Mouse (Mus musculus) liver, embryonic 12.5 days (tissue): ENCODE measurements around the gene P4hb. TPM values are rescaled to one million over a fixed set of nuclear protein-coding genes. Genes with fewer than 3 reads are reported as not detected.
"Not testable (repeated sequence)": the region's sequence is repeated elsewhere in the genome, so short reads cannot be mapped to it uniquely, and the experiment has no call there.

ENCODE experiments used
- ATAC-seq: fragments of 200-750 bp; cut with Nextera tagmentation; 2 replicates; pipeline ENCODE4 v1.8.0; 2017; ENCODE audit warnings: moderate number of reproducible peaks, mild to moderate bottlenecking, moderate library complexity
- H3K27ac ChIP-seq: fragments of 300-500 bp; sonication (generic); 2 replicates; pipeline ENCODE4 v1.5.1; 2016; ENCODE audit warnings: mild to moderate bottlenecking
- H3K27me3 ChIP-seq: fragments of 300-500 bp; sonication (generic); replicated peaks from 2 replicates; pipeline ENCODE4 v1.6.1; 2016; ENCODE audit warnings: mild to moderate bottlenecking, moderate library complexity
- H3K36me3 ChIP-seq: fragments of 300-500 bp; sonication (generic); 2 replicates; pipeline ENCODE4 v1.6.1; 2016; ENCODE audit warnings: mild to moderate bottlenecking, moderate library complexity
- H3K4me1 ChIP-seq: fragments of 300-500 bp; sonication (generic); 2 replicates; pipeline ENCODE4 v1.6.1; 2016
- H3K4me2 ChIP-seq: fragments of 300-500 bp; sonication (generic); 2 replicates; pipeline ENCODE4 v1.6.1; 2016; ENCODE audit warnings: mild to moderate bottlenecking, moderate library complexity
- H3K4me3 ChIP-seq: fragments of 300-500 bp; sonication (generic); 2 replicates; pipeline ENCODE4 v1.5.1; 2016; ENCODE audit warnings: mild to moderate bottlenecking, moderate library complexity
- H3K9ac ChIP-seq: fragments of 300-500 bp; sonication (generic); 2 replicates; pipeline ENCODE4 v1.6.1; 2016; ENCODE audit warnings: mild to moderate bottlenecking, moderate library complexity
- H3K9me3 ChIP-seq: fragments of 300-500 bp; sonication (generic); replicated peaks from 2 replicates; pipeline ENCODE4 v1.6.1; 2016; ENCODE audit warnings: mild to moderate bottlenecking, moderate library complexity
- WGBS: fragments of 180-500 bp; shearing (Covaris S2); methylation state at CpG from one replicate; pipeline ENCODE4 v1.1.7; 2016; ENCODE audit not compliant: insufficient replicate concordance; 5-methylcytosine and 5-hydroxymethylcytosine counted together
- polyA plus RNA-seq: library from polyadenylated mRNA; unstranded; fragments of >200 nt; fragmentation: Nextera tagmentation; extraction: Ambion mirVana; gene quantifications from 2 replicates; pipeline ENCODE4 v1.2.1, GENCODE M21; 2016

P4hb gene
- polyA plus RNA-seq, 1 experiment from 2014 or later: 468 TPM

GRCm38 (mm10) chr11:120597240-120598235, 24.5 kb upstream of the P4hb start:
- Histone ChIP-seq H3K4me1 (peaks cover 74% of the 10 kb centered on the region), H3K27ac (peak overlapping the region; percentile 96), H3K9ac (peak overlapping the region; percentile 100), H3K36me3 (peaks cover 73% of the 10 kb centered on the region), H3K4me3 (peak overlapping the region; percentile 95), H3K4me2 (peak overlapping the region; percentile 93), H3K9me3 (no peaks in the 10 kb centered on the region), H3K27me3 (no peaks in the 10 kb centered on the region)
- peak; percentile 30 for ATAC-seq
- 3% methylated on average over 92 of the region's 99 CpGs for WGBS

GRCm38 (mm10) chr11:120588531-120588930, 15.5 kb upstream of the P4hb start:
- 27% methylated on average over 6 of the region's 6 CpGs for WGBS
- no peaks in the 10 kb centered on the region for H3K9me3 ChIP-seq
- H3K9ac ChIP-seq: no peak overlapping the region
- H3K27me3 ChIP-seq: no peaks in the 10 kb centered on the region
- H3K27ac ChIP-seq: peak overlapping the region; percentile 33; the same call in 1 of the 2 replicates
- peak; percentile 72 for ATAC-seq
- H3K4me3 ChIP-seq: no peak overlapping the region
- no peak overlapping the region for H3K4me2 ChIP-seq
- H3K36me3 ChIP-seq: peaks cover 100% of the 10 kb centered on the region
- H3K4me1 ChIP-seq: peaks cover 28% of the 10 kb centered on the region

DNA sequence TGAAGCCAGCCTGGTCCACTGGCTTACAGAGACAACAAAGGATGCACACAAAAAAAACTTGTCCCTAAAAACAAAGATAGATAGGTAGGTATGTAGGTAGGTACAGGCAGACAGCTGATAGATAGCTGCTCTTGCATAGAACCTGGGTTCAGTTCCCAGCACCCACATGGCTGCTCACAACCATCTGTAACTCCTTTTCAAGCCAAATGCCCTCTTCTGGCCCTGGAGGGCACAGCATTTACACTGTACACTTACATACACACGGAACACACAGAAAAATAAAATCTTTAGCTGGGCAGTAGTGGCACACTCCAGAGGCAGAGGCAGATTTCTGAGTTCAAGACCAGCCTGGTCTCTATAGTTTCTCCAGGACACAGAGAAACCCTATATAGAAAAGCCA, 10.9 kb upstream of the P4hb start:
- no peak overlapping the region for H3K27ac ChIP-seq
- H3K4me2 ChIP-seq: no peak overlapping the region
- no peaks in the 10 kb centered on the region for H3K27me3 ChIP-seq
- WGBS: 81% methylated on average over 1 of the region's 1 CpGs
- H3K4me1 ChIP-seq: peaks cover 39% of the 10 kb centered on the region
- H3K4me3 ChIP-seq: no peak overlapping the region
- no peak overlapping the region for H3K9ac ChIP-seq
- no peak for ATAC-seq
- H3K36me3 ChIP-seq: peaks cover 76% of the 10 kb centered on the region
- H3K9me3 ChIP-seq: no peaks in the 10 kb centered on the region

DNA sequence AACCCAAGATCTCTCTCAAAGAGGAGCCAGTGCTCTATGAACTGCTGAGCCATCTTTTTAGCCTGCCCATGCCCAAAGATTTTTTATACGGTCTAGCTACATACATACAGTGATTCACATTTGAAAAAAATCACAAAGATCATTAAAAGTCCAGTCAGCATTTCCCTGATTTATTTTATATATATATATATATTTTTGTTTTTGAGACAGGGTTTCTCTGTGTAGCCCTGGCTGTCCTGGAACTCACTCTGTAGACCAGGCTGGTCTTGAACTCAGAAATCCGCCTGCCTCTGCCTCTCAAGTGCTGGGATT, 9.9 kb upstream of the P4hb start:
- Histone ChIP-seq H3K4me1 (peaks cover 39% of the 10 kb centered on the region), H3K36me3 (peaks cover 76% of the 10 kb centered on the region)
- H3K9ac ChIP-seq, ATAC-seq, H3K9me3 ChIP-seq, H3K27me3 ChIP-seq, H3K27ac ChIP-seq, H3K4me3 ChIP-seq, H3K4me2 ChIP-seq: not testable (repeated sequence)
- WGBS: 75% methylated on average over 2 of the region's 2 CpGs

- H3K9me3 ChIP-seq: no peaks in the 10 kb centered on the region
- peak overlapping the region; percentile 87 for H3K4me3 ChIP-seq
- ATAC-seq: no peak
- peak overlapping the region; percentile 93 for H3K27ac ChIP-seq
- H3K4me2 ChIP-seq: peak overlapping the region; percentile 98
- peak overlapping the region; percentile 89 for H3K9ac ChIP-seq
- H3K4me1 ChIP-seq: peaks cover 39% of the 10 kb centered on the region
- H3K27me3 ChIP-seq: no peaks in the 10 kb centered on the region
- WGBS: 60% methylated on average over 8 of the region's 8 CpGs
- peaks cover 76% of the 10 kb centered on the region for H3K36me3 ChIP-seq
Measured at GRCm38 (mm10) chr11:120582268-120582981, 9.4 kb upstream of the P4hb start.

DNA sequence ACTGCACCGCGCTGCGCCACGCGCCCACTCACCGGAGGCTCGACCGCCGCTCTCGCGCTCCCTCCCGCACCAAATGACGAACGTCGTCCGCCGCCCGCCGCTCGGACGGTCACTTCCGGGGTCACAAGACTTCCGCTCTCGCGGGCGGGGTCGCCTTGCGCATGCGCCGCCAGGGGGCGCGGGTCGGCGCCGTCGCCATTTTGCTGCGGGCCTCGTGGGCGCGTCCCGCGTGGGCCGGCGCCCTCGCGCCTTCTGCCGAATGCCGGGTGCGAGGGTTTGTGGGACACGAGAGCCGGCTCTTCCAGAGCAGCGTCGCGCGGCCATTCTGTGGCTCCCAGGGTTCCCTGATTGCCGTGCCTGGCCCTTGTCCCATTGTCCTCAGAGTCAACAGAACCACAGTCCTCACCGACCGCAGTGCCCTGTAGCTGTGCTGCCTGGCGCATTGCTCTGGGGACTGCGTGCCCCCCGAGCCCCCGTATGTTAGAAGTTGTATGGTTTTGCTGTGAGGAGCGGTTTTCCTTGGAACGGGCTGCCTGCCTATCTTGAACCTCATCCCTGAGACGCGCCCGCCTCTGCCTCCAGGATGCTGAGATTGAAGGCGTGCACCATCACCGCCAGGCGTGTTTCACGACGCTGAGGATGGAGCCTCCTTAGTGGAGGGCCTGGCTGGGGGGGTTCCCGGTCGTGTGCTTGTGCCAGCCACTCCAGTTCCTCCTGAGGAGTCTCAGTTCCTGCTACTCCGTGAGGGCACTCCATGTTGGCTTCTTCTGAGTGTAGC, 8.6 kb upstream of the P4hb start, which contains the start of gene Arhgdia:
Gene Arhgdia (minus strand): TSS at position 135 of the 778 bp plus-strand sequence.
- no peaks in the 10 kb centered on the region for H3K9me3 ChIP-seq
- H3K4me1 ChIP-seq: peaks cover 46% of the 10 kb centered on the region
- peak within 1 kb of the TSS; percentile 87 for H3K4me3 ChIP-seq
- H3K27ac ChIP-seq: peak within 1 kb of the TSS; percentile 93
- H3K27me3 ChIP-seq: no peaks in the 10 kb centered on the region
- H3K9ac ChIP-seq: peak within 1 kb of the TSS; percentile 89
- peak; percentile 60 for ATAC-seq
- peaks cover 76% of the 10 kb centered on the region for H3K36me3 ChIP-seq
- 3% methylated on average over 73 of the region's 75 CpGs for WGBS
- H3K4me2 ChIP-seq: peak within 1 kb of the TSS; percentile 98

GRCm38 (mm10) chr11:120580871-120581331, 7.8 kb upstream of the P4hb start:
- Histone ChIP-seq H3K4me2 (peak overlapping the region; percentile 98), H3K27me3 (no peaks in the 10 kb centered on the region), H3K9ac (peak overlapping the region; percentile 89), H3K4me3 (peak overlapping the region; percentile 87), H3K36me3 (peaks cover 71% of the 10 kb centered on the region), H3K9me3 (no peaks in the 10 kb centered on the region), H3K4me1 (peaks cover 48% of the 10 kb centered on the region), H3K27ac (peak overlapping the region; percentile 93)
- WGBS: under 1% methylated on average over 43 of the region's 44 CpGs
- peak; percentile 68 for ATAC-seq

GRCm38 (mm10) chr11:120580190-120580589, 7.1 kb upstream of the P4hb start:
- H3K36me3 ChIP-seq: peaks cover 63% of the 10 kb centered on the region
- peak overlapping the region; percentile 89 for H3K9ac ChIP-seq
- ATAC-seq: no peak
- peaks cover 52% of the 10 kb centered on the region for H3K4me1 ChIP-seq
- peak overlapping the region; percentile 98 for H3K4me2 ChIP-seq
- H3K4me3 ChIP-seq: peak overlapping the region; percentile 87
- H3K27ac ChIP-seq: peak overlapping the region; percentile 93
- H3K9me3 ChIP-seq: no peaks in the 10 kb centered on the region
- WGBS: 45% methylated on average over 7 of the region's 7 CpGs
- no peaks in the 10 kb centered on the region for H3K27me3 ChIP-seq

DNA sequence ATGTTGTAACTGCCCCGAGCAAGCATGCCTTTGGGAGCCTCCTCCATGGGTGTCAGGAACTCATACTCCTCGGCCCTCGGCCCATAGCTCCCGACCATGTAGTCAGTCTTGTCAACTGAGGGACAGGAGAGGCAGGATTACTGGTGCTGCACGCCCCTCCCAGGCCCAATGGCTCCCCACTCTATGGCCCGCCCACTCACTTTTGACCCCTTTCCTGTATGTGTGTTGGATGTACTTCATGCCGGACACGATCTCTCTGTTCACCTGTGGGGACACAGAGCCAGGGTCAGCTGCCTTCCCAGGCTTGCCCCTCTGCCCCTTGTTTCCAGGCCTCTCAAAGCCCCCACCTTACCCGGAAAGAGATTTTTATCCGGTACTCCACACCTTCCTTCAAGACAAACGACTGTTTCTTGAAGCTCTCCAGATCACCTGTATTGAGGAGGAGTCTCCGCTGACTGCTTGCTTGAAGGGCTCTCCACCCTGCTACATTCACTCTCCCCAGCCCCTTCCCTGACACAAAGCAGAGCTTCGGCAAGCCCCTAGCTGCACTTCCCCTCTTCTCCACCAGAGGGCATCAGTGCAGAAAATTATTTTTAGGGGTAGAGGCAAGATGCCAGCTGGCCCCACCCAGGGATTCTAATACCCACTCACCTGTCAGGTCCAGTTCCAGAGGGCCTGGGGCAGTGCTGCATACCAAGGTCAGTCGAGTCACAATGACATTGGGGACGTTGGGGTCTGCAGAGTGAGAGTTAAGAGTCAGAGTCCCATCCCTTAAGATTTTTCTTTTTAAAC, 6.5 kb upstream of the P4hb start:
- peaks cover 57% of the 10 kb centered on the region for H3K36me3 ChIP-seq
- H3K9ac ChIP-seq: 0 out of 2 replicates have a peak overlapping the region, but pooled peaks have one; percentile 23
- H3K27ac ChIP-seq: peak overlapping the region; percentile 93
- H3K4me3 ChIP-seq: peak overlapping the region; percentile 87
- peaks cover 57% of the 10 kb centered on the region for H3K4me1 ChIP-seq
- ATAC-seq: no peak
- H3K27me3 ChIP-seq: no peaks in the 10 kb centered on the region
- no peaks in the 10 kb centered on the region for H3K9me3 ChIP-seq
- 60% methylated on average over 15 of the region's 15 CpGs for WGBS
- H3K4me2 ChIP-seq: peak overlapping the region; percentile 98

- Histone ChIP-seq H3K9ac (0 out of 2 replicates have a peak overlapping the region, but pooled peaks have one; percentile 23), H3K4me2 (0 out of 2 replicates have a peak overlapping the region, but pooled peaks have one; percentile 98), H3K4me1 (peaks cover 62% of the 10 kb centered on the region), H3K36me3 (peaks cover 49% of the 10 kb centered on the region), H3K9me3 (no peaks in the 10 kb centered on the region), H3K27ac (peak overlapping the region; percentile 45; the same call in 1 of the 2 replicates), H3K27me3 (no peaks in the 10 kb centered on the region), H3K4me3 (no peak overlapping the region)
- no peak for ATAC-seq
- WGBS: 86% methylated on average over 10 of the region's 11 CpGs
Measured at GRCm38 (mm10) chr11:120578694-120579243, 5.7 kb upstream of the P4hb start.
